Mouse (Mus musculus) lung, adult 2 months (tissue): Measurements from ENCODE around the gene Rrn3. TPM values are rescaled to one million over a fixed set of nuclear protein-coding genes. Genes with fewer than 3 reads are reported as not detected.
A peak's percentile ranks its signal among the peaks of the same experiment; 100 is the strongest.

Experiments
- DNase-seq: peaks from one replicate; pipeline ENCODE4 v3.0.0; 2022
- H3K4me1 ChIP-seq: fragments of 200-500 bp; 2 replicates; pipeline ENCODE4 v1.6.1; 2011; ENCODE audit warnings: low read length; ENCODE audit not compliant: control insufficient read depth, insufficient read depth
- H3K4me3 ChIP-seq: fragments of 200-500 bp; replicated peaks from 2 replicates; pipeline ENCODE3; 2011; ENCODE audit warnings: low read depth, mild to moderate bottlenecking, control low read depth, low read length; ENCODE audit errors: extremely low read depth
- CTCF ChIP-seq: fragments of 200-500 bp; IDR thresholded peaks from 2 replicates; pipeline ENCODE4 v1.5.1; 2011; ENCODE audit warnings: mild to moderate bottlenecking, low read length, control low read depth; ENCODE audit not compliant: insufficient read depth
- POLR2A ChIP-seq: fragments of 200-500 bp; IDR thresholded peaks from 2 replicates; pipeline ENCODE4 v1.6.1; 2011; ENCODE audit warnings: low read depth, mild to moderate bottlenecking, control low read depth, low read length, borderline replicate concordance; ENCODE audit errors: extremely low read depth
- WGBS: fragments of 180-500 bp; shearing (Covaris S2); methylation state at CpG from one replicate; pipeline ENCODE4 v1.1.7; 2018; 5-methylcytosine and 5-hydroxymethylcytosine counted together
- polyA plus RNA-seq: library from polyadenylated mRNA; depleted of rRNA; stranded (reverse); fragments of >200 nt; gene quantifications from 2 replicates; pipeline ENCODE4 v1.2.3, GENCODE M21; 2012

The Rrn3 gene
- polyA plus RNA-seq, 1 experiment, result 9.2 TPM

GRCm38 (mm10) chr16:13819394-13819743 is 38.9 kb downstream of the Rrn3 start:
- TF ChIP-seq POLR2A, result no peak
- TF ChIP-seq CTCF, result no peak
- DNase-seq, result no peak
- H3K4me3 ChIP-seq, result peak overlapping the region; percentile 72
- H3K4me1 ChIP-seq, result peaks cover 7% of the 10 kb centered on the region; the same call in 1 of the 2 replicates
- WGBS, result under 1% methylated on average over 36 of the region's 36 CpGs

GRCm38 (mm10) chr16:13819806-13820500 is 39.4 kb downstream of the Rrn3 start:
- no peak for TF ChIP-seq POLR2A
- no peak for TF ChIP-seq CTCF
- no peak for DNase-seq
- WGBS, result 7% methylated on average over 12 of the region's 12 CpGs
- peaks cover 7% of the 10 kb centered on the region; the same call in 1 of the 2 replicates for H3K4me1 ChIP-seq
- H3K4me3 ChIP-seq, result peak overlapping the region; percentile 72

GRCm38 (mm10) chr16:13820771-13821170 is 40.3 kb downstream of the Rrn3 start:
- 96% methylated on average over 5 of the region's 5 CpGs for WGBS
- DNase-seq, result no peak
- TF ChIP-seq CTCF, result no peak
- no peak for TF ChIP-seq POLR2A
- no peak overlapping the region for H3K4me3 ChIP-seq
- peaks cover 7% of the 10 kb centered on the region; the same call in 1 of the 2 replicates for H3K4me1 ChIP-seq

GRCm38 (mm10) chr16:13825781-13826490 is 45.4 kb downstream of the Rrn3 start:
- Histone ChIP-seq H3K4me1 (no peaks in the 10 kb centered on the region; the same call in 1 of the 2 replicates), H3K4me3 (no peak overlapping the region)
- TF ChIP-seq POLR2A (no peak), CTCF (no peak)
- 63% methylated on average over 7 of the region's 7 CpGs for WGBS
- DNase-seq, result no peak

- Histone ChIP-seq H3K4me1 (no peaks in the 10 kb centered on the region; the same call in 1 of the 2 replicates), H3K4me3 (no peak overlapping the region)
- TF ChIP-seq CTCF, result no peak
- no peak for TF ChIP-seq POLR2A
- 67% methylated on average over 4 of the region's 4 CpGs for WGBS
- no peak for DNase-seq
These were observed 46.0 kb downstream of the Rrn3 start for GRCm38 (mm10) chr16:13826511-13826910.

- no peak for TF ChIP-seq CTCF
- TF ChIP-seq POLR2A, result no peak
- Histone ChIP-seq H3K4me1 (no peaks in the 10 kb centered on the region; the same call in 1 of the 2 replicates), H3K4me3 (no peak overlapping the region)
- 90% methylated on average over 10 of the region's 10 CpGs for WGBS
- DNase-seq, result no peak
These were observed 49.9 kb downstream of the Rrn3 start for GRCm38 (mm10) chr16:13830444-13830843.

- H3K4me3 ChIP-seq, result no peak overlapping the region
- DNase-seq, result no peak
These were observed 51.1 kb downstream of the Rrn3 start for GRCm38 (mm10) chr16:13831606-13832005.

GRCm38 (mm10) chr16:13834382-13834781 is 53.9 kb downstream of the Rrn3 start:
- TF ChIP-seq POLR2A, result no peak
- no peak for TF ChIP-seq CTCF

More at GRCm38 (mm10) chr16:13831606-13832005, 51.1 kb downstream of the Rrn3 start:
- no peaks in the 10 kb centered on the region for H3K4me1 ChIP-seq
- WGBS, result 79% methylated on average over 5 of the region's 5 CpGs
- TF ChIP-seq POLR2A (no peak), CTCF (no peak)

GRCm38 (mm10) chr16:13840056-13840455 is 59.5 kb downstream of the Rrn3 start:
- 85% methylated on average over 7 of the region's 7 CpGs for WGBS
- Histone ChIP-seq H3K4me1 (no peaks in the 10 kb centered on the region), H3K4me3 (no peak overlapping the region)
- TF ChIP-seq CTCF (no peak), POLR2A (no peak)
- DNase-seq, result no peak

More at GRCm38 (mm10) chr16:13834382-13834781, 53.9 kb downstream of the Rrn3 start:
- H3K4me3 ChIP-seq, result no peak overlapping the region
- DNase-seq, result no peak
- 90% methylated on average over 5 of the region's 5 CpGs for WGBS
- H3K4me1 ChIP-seq, result no peaks in the 10 kb centered on the region

- no peak for TF ChIP-seq CTCF
- TF ChIP-seq POLR2A, result no peak
These were observed 60.4 kb downstream of the Rrn3 start for GRCm38 (mm10) chr16:13840956-13841355.

More at GRCm38 (mm10) chr16:13840956-13841355, 60.4 kb downstream of the Rrn3 start:
- Histone ChIP-seq H3K4me3 (no peak overlapping the region), H3K4me1 (no peaks in the 10 kb centered on the region)
- 88% methylated on average over 3 of the region's 3 CpGs for WGBS
- no peak for DNase-seq
